18 mouse cellular contexts compared by ENCODE assay signal in genomic region chr2:4572498-4573263, GRCm38 (mm10).
DNase-seq lines count a peak whose midpoint lies in the region; ATAC-seq and TF ChIP-seq lines count a peak whose summit lies in the region.
"Had no signal": no experiment of that assay in that cellular context is flagged by ENCODE, and none has a peak within 500 bp of the region (broad histone marks: within the 10 kb centered on the region; RNA-seq: fewer than 3 reads in every experiment).

No protein-coding gene starts in this region.

- DNase-seq in kidney, adult 9 months = peak; percentile 52
- DNase-seq in kidney, adult 18-20 months = no peak
- no peak for DNase-seq in embryo, embryonic 10.5 days (ENCODE audit: low spot score)
- DNase-seq in left cerebral cortex, postnatal 36 days (ENCODE audit: low spot score in 2 of 2) = no peak
- DNase-seq: adrenal gland, postnatal 14 days; B cell, adult 2 months; cerebellum, adult 11 months; gastrocnemius, postnatal 25 days; thymus, adult 2 months had no signal

- TF ChIP-seq CTCF in bone marrow macrophage, adult 2 months (IDR thresholded peaks at IDR 0.05; ENCODE audit: low read depth, low read length) = no peak

- intact Hi-C loops in left cerebral cortex, postnatal 36 days (cut with DNase I) = no loop called here

- no peaks in the 10 kb centered on the region for H3K27me3 ChIP-seq in kidney, embryonic 15.5 days
- no peaks in the 10 kb centered on the region for H3K27me3 ChIP-seq in liver, embryonic 15.5 days
- no peaks in the 10 kb centered on the region for H3K27me3 ChIP-seq in midbrain, embryonic 15.5 days (replicated peaks)
- H3K27me3 ChIP-seq: embryonic facial prominence, embryonic 15.5 days; heart, embryonic 13.5 days; limb, embryonic 13.5 days; neural tube, embryonic 15.5 days had no signal

- no peak overlapping the region for H3K4me3 ChIP-seq in bone marrow macrophage, adult 2 months (ENCODE audit: insufficient read depth, low read length)
- H3K4me3 ChIP-seq in kidney, embryonic 15.5 days (replicated peaks) = no peak overlapping the region
- H3K4me3 ChIP-seq in liver, embryonic 15.5 days (replicated peaks) = peak overlapping the region; percentile 15
- no peak overlapping the region for H3K4me3 ChIP-seq in midbrain, embryonic 15.5 days
- H3K4me3 ChIP-seq: embryonic facial prominence, embryonic 15.5 days; heart, embryonic 13.5 days; hindbrain, embryonic 10.5 days; limb, embryonic 13.5 days; neural tube, embryonic 15.5 days had no signal

- H3K36me3 ChIP-seq in kidney, embryonic 15.5 days = peaks cover 65% of the 10 kb centered on the region
- H3K36me3 ChIP-seq in liver, embryonic 15.5 days (replicated peaks) = peaks cover 99% of the 10 kb centered on the region
- peaks cover 28% of the 10 kb centered on the region; the same call in 1 of the 2 replicates for H3K36me3 ChIP-seq in midbrain, embryonic 15.5 days (replicated peaks)

- H3K9ac ChIP-seq in kidney, embryonic 15.5 days = no peak overlapping the region
- H3K9ac ChIP-seq in liver, embryonic 15.5 days = peak overlapping the region; percentile 34
- no peak overlapping the region for H3K9ac ChIP-seq in midbrain, embryonic 15.5 days
- H3K9ac ChIP-seq: embryonic facial prominence, embryonic 15.5 days; heart, embryonic 13.5 days; limb, embryonic 13.5 days; neural tube, embryonic 15.5 days had no signal

- H3K9me3 ChIP-seq in kidney, embryonic 15.5 days (replicated peaks) = no peaks in the 10 kb centered on the region
- H3K9me3 ChIP-seq in liver, embryonic 15.5 days (replicated peaks) = no peaks in the 10 kb centered on the region
- no peaks in the 10 kb centered on the region for H3K9me3 ChIP-seq in midbrain, embryonic 15.5 days
- H3K9me3 ChIP-seq: embryonic facial prominence, embryonic 15.5 days; heart, embryonic 13.5 days; hindbrain, embryonic 10.5 days; limb, embryonic 13.5 days; neural tube, embryonic 15.5 days had no signal

- H3K4me1 ChIP-seq in bone marrow macrophage, adult 2 months (ENCODE audit: control insufficient read depth, insufficient read depth, low read length) = peaks cover 63% of the 10 kb centered on the region
- H3K4me1 ChIP-seq in kidney, embryonic 15.5 days = peaks cover 77% of the 10 kb centered on the region
- peaks cover 74% of the 10 kb centered on the region for H3K4me1 ChIP-seq in liver, embryonic 15.5 days (replicated peaks)
- 0 out of 2 replicates have a peak, but pooled peaks cover 3% of the 10 kb centered on the region for H3K4me1 ChIP-seq in midbrain, embryonic 15.5 days

- no peak for TF ChIP-seq POLR2A in bone marrow macrophage, adult 2 months (IDR thresholded peaks at IDR 0.05; ENCODE audit: borderline replicate concordance, low read depth, low read length)

- 0 out of 2 replicates have a peak, but pooled peaks have one; percentile 38 for ATAC-seq in kidney, embryonic 15.5 days (replicated peaks; ENCODE audit: low FRiP score)
- ATAC-seq in liver, embryonic 15.5 days (ENCODE audit: insufficient read depth) = peak; percentile 93
- no peak for ATAC-seq in midbrain, embryonic 15.5 days (replicated peaks)

- 61% methylated on average over 7 of the region's 7 CpGs for WGBS in kidney, embryonic 15.5 days
- WGBS in liver, embryonic 15.5 days (ENCODE audit: insufficient replicate concordance) = 43% methylated on average over 7 of the region's 7 CpGs
- 85% methylated on average over 7 of the region's 7 CpGs for WGBS in midbrain, embryonic 15.5 days

- no peak overlapping the region for H3K4me2 ChIP-seq in kidney, embryonic 15.5 days
- peak overlapping the region; percentile 59 for H3K4me2 ChIP-seq in liver, embryonic 15.5 days
- H3K4me2 ChIP-seq in midbrain, embryonic 15.5 days = no peak overlapping the region
- H3K4me2 ChIP-seq: embryonic facial prominence, embryonic 15.5 days; heart, embryonic 13.5 days; limb, embryonic 13.5 days; neural tube, embryonic 15.5 days had no signal

- peak overlapping the region; percentile 88 for H3K27ac ChIP-seq in bone marrow macrophage, adult 2 months (ENCODE audit: insufficient read depth, low read depth, low read length)
- H3K27ac ChIP-seq in kidney, embryonic 15.5 days = peak overlapping the region; percentile 63
- peak overlapping the region; percentile 85 for H3K27ac ChIP-seq in liver, embryonic 15.5 days (replicated peaks)
- no peak overlapping the region for H3K27ac ChIP-seq in midbrain, embryonic 15.5 days
- H3K27ac ChIP-seq: embryonic facial prominence, embryonic 15.5 days; heart, embryonic 13.5 days; hindbrain, embryonic 10.5 days; neural tube, embryonic 15.5 days had no signal
